Mouse (Mus musculus) heart, adult 2 months (tissue): ENCODE data around the gene Khdc1c.

ENCODE experiments used
- CTCF ChIP-seq: fragments of 200-600 bp; IDR thresholded peaks from 2 replicates; pipeline ENCODE4 v1.8.1; 2022; ENCODE audit warnings: antibody characterized with exemption, mild to moderate bottlenecking, moderate library complexity
- EP300 ChIP-seq: fragments of 200-500 bp; IDR thresholded peaks from 2 replicates; pipeline ENCODE4 v1.6.1; 2011; ENCODE audit warnings: low read depth, low read length, control low read depth; ENCODE audit not compliant: insufficient read depth

DNA sequence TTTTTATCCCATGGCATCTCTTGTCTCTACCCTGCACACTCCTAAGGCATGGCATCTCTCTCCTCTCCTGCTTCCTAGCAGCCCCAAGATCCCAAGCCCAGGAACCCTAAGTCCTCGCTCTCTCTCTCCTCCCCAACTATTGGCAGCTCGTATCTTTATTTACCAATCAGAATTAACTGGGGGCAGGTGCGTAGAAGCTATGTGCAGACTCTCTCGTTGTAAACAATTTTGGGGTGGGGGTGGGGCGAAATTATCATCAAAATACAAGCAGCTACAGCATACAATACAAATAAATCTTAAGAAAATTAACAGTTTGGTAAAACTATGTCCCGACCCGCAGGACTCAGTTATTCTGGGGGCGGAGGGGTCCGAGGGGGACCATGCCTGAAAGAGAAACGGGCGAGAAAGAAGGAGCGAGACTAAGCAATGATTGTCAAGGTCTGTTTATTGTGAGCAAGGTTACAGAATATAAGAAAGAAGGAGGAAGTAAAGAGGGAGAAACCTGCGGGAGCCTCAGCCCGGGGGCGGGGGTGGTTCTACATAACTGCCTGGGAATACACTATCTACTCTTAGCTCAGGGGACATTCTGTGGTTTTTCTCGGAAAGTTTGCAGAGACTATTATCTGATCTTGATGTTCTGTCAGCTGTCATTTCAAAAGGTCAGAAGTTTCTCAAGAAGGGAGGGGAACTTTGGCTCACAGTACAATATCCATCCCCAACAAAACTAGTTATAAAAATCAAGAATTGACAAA lies 34.7 kb upstream of the Khdc1c start:
- TF ChIP-seq EP300 (no peak), CTCF (no peak)
